Mouse (Mus musculus): Measurements from ENCODE around the gene Olfr1185-ps1. TPM values are rescaled to one million over a fixed set of nuclear protein-coding genes. Genes with fewer than 3 reads are reported as not detected.

Gene Olfr1185-ps1
- polyA plus RNA-seq, 2 experiments: not detected

- no peaks in the 10 kb centered on the region for H3K4me1 ChIP-seq (replicated peaks; ENCODE audit: control insufficient read depth in 2 of 2, insufficient read depth in 2 of 2, low read length in 1 of 2)
- no peak overlapping the region for H3K27ac ChIP-seq
- no peaks in the 10 kb centered on the region for H3K9me3 ChIP-seq (ENCODE audit: control insufficient read depth, low read length)
- no peak overlapping the region for H3K4me3 ChIP-seq (ENCODE audit: insufficient read depth in 1 of 2, low read depth in 2 of 2, low read length in 2 of 2)
- WGBS (ENCODE audit: insufficient replicate concordance): 47% methylated on average over 3 of the region's 3 CpGs
- no peak overlapping the region for H3K9ac ChIP-seq (replicated peaks)
- H3K27me3 ChIP-seq (ENCODE audit: control insufficient read depth, insufficient read depth, low read length): no peaks in the 10 kb centered on the region
- no peak overlapping the region for H3K4me2 ChIP-seq (ENCODE audit: low read depth)
- TF ChIP-seq EP300 (IDR thresholded peaks at IDR 0.05; ENCODE audit: low read depth) (no peak), CTCF (IDR thresholded peaks at IDR 0.05; ENCODE audit: low read depth) (no peak)
- DNase-seq (ENCODE audit: low read depth in 3 of 3, low spot score in 3 of 3) (no peak), ATAC-seq (ENCODE audit: insufficient read depth) (no peak)
- no peaks in the 10 kb centered on the region for H3K36me3 ChIP-seq (replicated peaks; ENCODE audit: control insufficient read depth, insufficient read depth, low read depth)
These were observed 32.6 kb downstream of the Olfr1185-ps1 start for GRCm38 (mm10) chr2:88525720-88526119.

Other genes with a start within 250 kb of the Olfr1185-ps1 start
- gene Olfr1173, start 213.4 kb upstream of the Olfr1185-ps1 start, polyA plus RNA-seq (2012; rRNA removed): not detected in 2 replicates
- gene Olfr1173, start 213.4 kb upstream of the Olfr1185-ps1 start, polyA plus RNA-seq (2014; fragmentation: Nextera tagmentation; extraction: Ambion mirVana): not detected in 2 replicates
- not detected in 2 replicates for gene Olfr1174-ps, start 178.2 kb upstream of the Olfr1185-ps1 start, polyA plus RNA-seq (2012; rRNA removed)
- gene Olfr1174-ps, start 178.2 kb upstream of the Olfr1185-ps1 start, polyA plus RNA-seq (2014; fragmentation: Nextera tagmentation; extraction: Ambion mirVana): not detected in 2 replicates
- not detected in 2 replicates for gene Olfr1175-ps, start 166.1 kb upstream of the Olfr1185-ps1 start, polyA plus RNA-seq (2012; rRNA removed)
- gene Olfr1175-ps, start 166.1 kb upstream of the Olfr1185-ps1 start, polyA plus RNA-seq (2014; fragmentation: Nextera tagmentation; extraction: Ambion mirVana): not detected in 2 replicates
- not detected in 2 replicates for gene Olfr1176, start 156.6 kb upstream of the Olfr1185-ps1 start, polyA plus RNA-seq (2012; rRNA removed)
- gene Olfr1176, start 156.6 kb upstream of the Olfr1185-ps1 start, polyA plus RNA-seq (2014; fragmentation: Nextera tagmentation; extraction: Ambion mirVana): not detected in 2 replicates
- gene Olfr1177-ps, start 146.8 kb upstream of the Olfr1185-ps1 start, polyA plus RNA-seq (2012; rRNA removed): not detected in 2 replicates
- not detected in 2 replicates for gene Olfr1177-ps, start 146.8 kb upstream of the Olfr1185-ps1 start, polyA plus RNA-seq (2014; fragmentation: Nextera tagmentation; extraction: Ambion mirVana)
- gene Olfr1178, start 106.3 kb upstream of the Olfr1185-ps1 start, polyA plus RNA-seq (2012; rRNA removed): not detected in 2 replicates
- gene Olfr1178, start 106.3 kb upstream of the Olfr1185-ps1 start, polyA plus RNA-seq (2014; fragmentation: Nextera tagmentation; extraction: Ambion mirVana): not detected in 2 replicates
- gene Olfr1179, start 86.9 kb upstream of the Olfr1185-ps1 start, polyA plus RNA-seq (2012; rRNA removed): not detected in 2 replicates
- not detected in 2 replicates for gene Olfr1179, start 86.9 kb upstream of the Olfr1185-ps1 start, polyA plus RNA-seq (2014; fragmentation: Nextera tagmentation; extraction: Ambion mirVana)
- not detected in 2 replicates for gene Olfr1180, start 74.2 kb upstream of the Olfr1185-ps1 start, polyA plus RNA-seq (2012; rRNA removed)
- gene Olfr1180, start 74.2 kb upstream of the Olfr1185-ps1 start, polyA plus RNA-seq (2014; fragmentation: Nextera tagmentation; extraction: Ambion mirVana): not detected in 2 replicates
- not detected in 2 replicates for gene Olfr1181, start 67.1 kb upstream of the Olfr1185-ps1 start, polyA plus RNA-seq (2012; rRNA removed)
- not detected in 2 replicates for gene Olfr1181, start 67.1 kb upstream of the Olfr1185-ps1 start, polyA plus RNA-seq (2014; fragmentation: Nextera tagmentation; extraction: Ambion mirVana)
- not detected in 2 replicates for gene Gm13757, start 44.2 kb upstream of the Olfr1185-ps1 start, polyA plus RNA-seq (2012; rRNA removed)
- gene Gm13757, start 44.2 kb upstream of the Olfr1185-ps1 start, polyA plus RNA-seq (2014; fragmentation: Nextera tagmentation; extraction: Ambion mirVana): not detected in 2 replicates
- gene Olfr1183, start 38.5 kb upstream of the Olfr1185-ps1 start, polyA plus RNA-seq (2012; rRNA removed): not detected in 2 replicates
- not detected in 2 replicates for gene Olfr1183, start 38.5 kb upstream of the Olfr1185-ps1 start, polyA plus RNA-seq (2014; fragmentation: Nextera tagmentation; extraction: Ambion mirVana)
- gene Olfr1184, start 9.7 kb upstream of the Olfr1185-ps1 start, polyA plus RNA-seq (2012; rRNA removed): not detected in 2 replicates
- not detected in 2 replicates for gene Olfr1184, start 9.7 kb upstream of the Olfr1185-ps1 start, polyA plus RNA-seq (2014; fragmentation: Nextera tagmentation; extraction: Ambion mirVana)
- gene Olfr1186, start 25.2 kb downstream of the Olfr1185-ps1 start, polyA plus RNA-seq (2012; rRNA removed): not detected in 2 replicates
- not detected in 2 replicates for gene Olfr1186, start 25.2 kb downstream of the Olfr1185-ps1 start, polyA plus RNA-seq (2014; fragmentation: Nextera tagmentation; extraction: Ambion mirVana)
- gene Olfr1188, start 63.6 kb downstream of the Olfr1185-ps1 start, polyA plus RNA-seq (2012; rRNA removed): not detected in 2 replicates
- gene Olfr1188, start 63.6 kb downstream of the Olfr1185-ps1 start, polyA plus RNA-seq (2014; fragmentation: Nextera tagmentation; extraction: Ambion mirVana): not detected in 2 replicates
- not detected in 2 replicates for gene Olfr1189, start 93.1 kb downstream of the Olfr1185-ps1 start, polyA plus RNA-seq (2012; rRNA removed)
- gene Olfr1189, start 93.1 kb downstream of the Olfr1185-ps1 start, polyA plus RNA-seq (2014; fragmentation: Nextera tagmentation; extraction: Ambion mirVana): not detected in 2 replicates
- gene Olfr1191-ps1, start 147.2 kb downstream of the Olfr1185-ps1 start, polyA plus RNA-seq (2012; rRNA removed): not detected in 2 replicates
- gene Olfr1191-ps1, start 147.2 kb downstream of the Olfr1185-ps1 start, polyA plus RNA-seq (2014; fragmentation: Nextera tagmentation; extraction: Ambion mirVana): not detected in 2 replicates
- gene Olfr1192-ps1, start 155.2 kb downstream of the Olfr1185-ps1 start, polyA plus RNA-seq (2012; rRNA removed): not detected in 2 replicates
- gene Olfr1192-ps1, start 155.2 kb downstream of the Olfr1185-ps1 start, polyA plus RNA-seq (2014; fragmentation: Nextera tagmentation; extraction: Ambion mirVana): not detected in 2 replicates
- not detected in 2 replicates for gene Olfr1193, start 182.3 kb downstream of the Olfr1185-ps1 start, polyA plus RNA-seq (2012; rRNA removed)
- gene Olfr1193, start 182.3 kb downstream of the Olfr1185-ps1 start, polyA plus RNA-seq (2014; fragmentation: Nextera tagmentation; extraction: Ambion mirVana): not detected in 2 replicates
- not detected in 2 replicates for gene Olfr1195, start 195.9 kb downstream of the Olfr1185-ps1 start, polyA plus RNA-seq (2012; rRNA removed)
- not detected in 2 replicates for gene Olfr1195, start 195.9 kb downstream of the Olfr1185-ps1 start, polyA plus RNA-seq (2014; fragmentation: Nextera tagmentation; extraction: Ambion mirVana)
- not detected in 2 replicates for gene Olfr1196, start 211.3 kb downstream of the Olfr1185-ps1 start, polyA plus RNA-seq (2012; rRNA removed)
- gene Olfr1196, start 211.3 kb downstream of the Olfr1185-ps1 start, polyA plus RNA-seq (2014; fragmentation: Nextera tagmentation; extraction: Ambion mirVana): not detected in 2 replicates
- not detected in 2 replicates for gene Olfr1197, start 239.0 kb downstream of the Olfr1185-ps1 start, polyA plus RNA-seq (2012; rRNA removed)
- not detected in 2 replicates for gene Olfr1197, start 239.0 kb downstream of the Olfr1185-ps1 start, polyA plus RNA-seq (2014; fragmentation: Nextera tagmentation; extraction: Ambion mirVana)